ENCODE assay signal across 20 mouse cellular contexts in the genomic region with DNA sequence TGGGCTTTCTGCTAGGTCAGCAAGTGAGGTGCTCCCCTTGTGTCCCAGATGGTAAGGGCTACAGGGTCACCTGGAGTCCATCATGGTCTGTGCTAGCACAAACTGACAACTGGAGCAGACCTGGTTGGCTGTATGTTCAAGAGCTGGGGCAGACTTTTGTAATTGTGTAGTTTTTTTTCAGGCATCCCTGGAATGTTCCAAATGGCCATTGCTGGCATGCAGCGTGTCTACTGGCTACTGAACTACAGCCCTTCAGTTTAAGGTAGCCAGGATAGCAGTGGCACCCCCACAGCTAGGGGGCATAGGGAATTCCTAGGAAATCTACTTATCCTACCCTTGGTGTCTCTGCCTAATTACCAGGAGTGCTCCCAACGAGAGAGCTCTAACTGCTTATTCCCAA.
DNase-seq lines count a peak whose midpoint lies in the region; ATAC-seq and TF ChIP-seq lines count a peak whose summit lies in the region.
"Had no signal": no experiment of that assay in that cellular context is flagged by ENCODE, and none has a peak within 500 bp of the region (broad histone marks: within the 10 kb centered on the region; RNA-seq: fewer than 3 reads in every experiment).

No protein-coding gene starts in this region.

- H3K4me3 ChIP-seq in kidney, postnatal 0 days (replicated peaks; ENCODE audit: low read depth, low read length), result no peak overlapping the region
- H3K4me3 ChIP-seq: embryonic facial prominence, embryonic 12.5 days; forebrain, embryonic 15.5 days; heart, adult 2 months; heart, embryonic 15.5 days; hindbrain, embryonic 10.5 days had no signal

- H3K9ac ChIP-seq in kidney, postnatal 0 days (ENCODE audit: low read depth, low read length), result no peak overlapping the region
- H3K9ac ChIP-seq: embryonic facial prominence, embryonic 12.5 days; forebrain, embryonic 15.5 days; heart, embryonic 15.5 days; hindbrain, embryonic 14.5 days had no signal

- H3K36me3 ChIP-seq in kidney, postnatal 0 days (ENCODE audit: insufficient read depth, low read length), result peaks cover 64% of the 10 kb centered on the region

- no peak for ATAC-seq in kidney, postnatal 0 days (replicated peaks; ENCODE audit: low FRiP score, low read depth)

- H3K9me3 ChIP-seq in kidney, postnatal 0 days (replicated peaks; ENCODE audit: low read length), result no peaks in the 10 kb centered on the region
- H3K9me3 ChIP-seq: embryonic facial prominence, embryonic 12.5 days; forebrain, embryonic 15.5 days; heart, embryonic 15.5 days; hindbrain, embryonic 10.5 days had no signal

- H3K4me1 ChIP-seq in kidney, postnatal 0 days (replicated peaks; ENCODE audit: insufficient read depth, low read length), result 0 out of 2 replicates have a peak, but pooled peaks cover 6% of the 10 kb centered on the region
- H3K4me1 ChIP-seq: embryonic facial prominence, embryonic 12.5 days; forebrain, embryonic 15.5 days; heart, embryonic 15.5 days had no signal

- H3K27me3 ChIP-seq in kidney, postnatal 0 days (ENCODE audit: insufficient read depth, low read length), result no peaks in the 10 kb centered on the region
- H3K27me3 ChIP-seq: embryonic facial prominence, embryonic 12.5 days; forebrain, embryonic 15.5 days; heart, embryonic 15.5 days had no signal

- 59% methylated on average over 2 of the region's 2 CpGs for WGBS in kidney, postnatal 0 days

- H3K4me2 ChIP-seq in kidney, postnatal 0 days (ENCODE audit: low read length), result no peak overlapping the region
- H3K4me2 ChIP-seq: embryonic facial prominence, embryonic 12.5 days; forebrain, embryonic 15.5 days; heart, embryonic 11.5 days; heart, embryonic 15.5 days; hindbrain, embryonic 14.5 days had no signal

- TF ChIP-seq CTCF in kidney, postnatal 0 days (IDR thresholded peaks at IDR 0.05; ENCODE audit: low read depth), result 0 out of 2 replicates have a peak, but pooled peaks have one; percentile 2

- H3K27ac ChIP-seq in kidney, postnatal 0 days, result no peak overlapping the region
- H3K27ac ChIP-seq: embryonic facial prominence, embryonic 12.5 days; forebrain, embryonic 15.5 days; heart, adult 2 months; heart, embryonic 15.5 days; hindbrain, embryonic 10.5 days; hindbrain, embryonic 14.5 days had no signal

- peak; percentile 49 for DNase-seq in kidney, adult 18-20 months
- no peak for DNase-seq in kidney, postnatal 10 days
- peak; percentile 17 to 21 for DNase-seq in lung, adult 18-20 months
- DNase-seq in lung, postnatal 25 days (ENCODE audit: low spot score), result no peak
- DNase-seq in kidney, postnatal 0 days (ENCODE audit: low spot score), result no peak
- DNase-seq in kidney, postnatal 25 days, result peak; percentile 41 to 52
- DNase-seq in ovary, adult 18-20 months (ENCODE audit: low spot score), result no peak
- DNase-seq: adrenal gland, adult 8-10 months; adrenal gland, postnatal 36 days; cerebellum, adult 8-10 months; cerebellum, postnatal 14 days; gastrocnemius, postnatal 14 days; heart, adult 2 months; heart, postnatal 14 days had no signal

Comparison
In these comparisons a context has a peak if more than half of its experiments do, and no peak if none do; other contexts are left out.
1. DNase-seq: peak in kidney, adult 18-20 months (single experiment), lung, adult 18-20 months (2 of 2) and kidney, postnatal 25 days (2 of 2); none in kidney, postnatal 10 days (single experiment), lung, postnatal 25 days (single experiment), kidney, postnatal 0 days (single experiment) and ovary, adult 18-20 months (single experiment).